Mouse (Mus musculus) stomach, postnatal 0 days (tissue): ENCODE data around the gene P2ry2. TPM values are rescaled to one million over a fixed set of nuclear protein-coding genes. Genes with fewer than 3 reads are reported as not detected.

Source experiments
- ATAC-seq: fragments of 200-750 bp; cut with Nextera tagmentation; 2 replicates; pipeline ENCODE4 v1.8.0; 2017; ENCODE audit not compliant: low FRiP score, low TSS enrichment
- DNase-seq: peaks from one replicate; pipeline ENCODE4 v3.0.0-alpha.2; 2016; ENCODE audit warnings: low spot score
- H3K27ac ChIP-seq: fragments of 300-500 bp; sonication (generic); replicated peaks from 2 replicates; pipeline ENCODE4 v1.5.1; 2014; ENCODE audit warnings: mild to moderate bottlenecking, control low read depth
- H3K27me3 ChIP-seq: fragments of 300-500 bp; sonication (generic); 2 replicates; pipeline ENCODE4 v1.6.1; 2014; ENCODE audit warnings: low read length; ENCODE audit not compliant: control insufficient read depth, insufficient read depth
- H3K36me3 ChIP-seq: fragments of 300-500 bp; sonication (generic); 2 replicates; pipeline ENCODE4 v1.6.1; 2014; ENCODE audit warnings: low read length, mixed read lengths; ENCODE audit not compliant: control insufficient read depth, insufficient read depth
- H3K4me1 ChIP-seq: fragments of 300-500 bp; sonication (generic); replicated peaks from 2 replicates; pipeline ENCODE4 v1.6.1; 2014; ENCODE audit warnings: antibody characterized with exemption; ENCODE audit not compliant: control insufficient read depth, insufficient read depth
- H3K4me2 ChIP-seq: fragments of 300-500 bp; sonication (generic); replicated peaks from 2 replicates; pipeline ENCODE4 v1.6.1; 2014; ENCODE audit warnings: low read depth, mild to moderate bottlenecking, control low read depth, moderate library complexity
- H3K4me3 ChIP-seq: fragments of 300-500 bp; sonication (generic); 2 replicates; pipeline ENCODE4 v1.5.1; 2014; ENCODE audit warnings: low read depth, low read length, control low read depth
- H3K9ac ChIP-seq: fragments of 300-500 bp; sonication (generic); 2 replicates; pipeline ENCODE4 v1.6.1; 2014; ENCODE audit warnings: mild to moderate bottlenecking, low read length, control low read depth, mixed read lengths
- H3K9me3 ChIP-seq: fragments of 300-500 bp; sonication (generic); 2 replicates; pipeline ENCODE4 v1.6.1; 2016; ENCODE audit warnings: low read length; ENCODE audit not compliant: control insufficient read depth
- CTCF ChIP-seq: IDR thresholded peaks from 2 replicates; pipeline ENCODE4 v1.5.1; 2016; ENCODE audit warnings: antibody characterized with exemption, low read depth, mild to moderate bottlenecking, moderate library complexity
- EP300 ChIP-seq: optimal IDR thresholded peaks from 2 replicates; pipeline ENCODE3; 2016; ENCODE audit warnings: antibody characterized with exemption
- WGBS: fragments of 180-500 bp; shearing (Covaris S2); extraction: QIAGEN DNeasy Blood & Tissue Kit; methylation state at CpG from one replicate; pipeline ENCODE4 v1.1.7; 2014; 5-methylcytosine and 5-hydroxymethylcytosine counted together
- polyA plus RNA-seq: library from polyadenylated mRNA; unstranded; fragments of >200 nt; fragmentation: Nextera tagmentation; extraction: Ambion mirVana; gene quantifications from 2 replicates; pipeline ENCODE4 v1.2.1, GENCODE M21; 2015

Gene P2ry2
- polyA plus RNA-seq, 1 experiment from 2014 or later = 5.7 TPM

DNA sequence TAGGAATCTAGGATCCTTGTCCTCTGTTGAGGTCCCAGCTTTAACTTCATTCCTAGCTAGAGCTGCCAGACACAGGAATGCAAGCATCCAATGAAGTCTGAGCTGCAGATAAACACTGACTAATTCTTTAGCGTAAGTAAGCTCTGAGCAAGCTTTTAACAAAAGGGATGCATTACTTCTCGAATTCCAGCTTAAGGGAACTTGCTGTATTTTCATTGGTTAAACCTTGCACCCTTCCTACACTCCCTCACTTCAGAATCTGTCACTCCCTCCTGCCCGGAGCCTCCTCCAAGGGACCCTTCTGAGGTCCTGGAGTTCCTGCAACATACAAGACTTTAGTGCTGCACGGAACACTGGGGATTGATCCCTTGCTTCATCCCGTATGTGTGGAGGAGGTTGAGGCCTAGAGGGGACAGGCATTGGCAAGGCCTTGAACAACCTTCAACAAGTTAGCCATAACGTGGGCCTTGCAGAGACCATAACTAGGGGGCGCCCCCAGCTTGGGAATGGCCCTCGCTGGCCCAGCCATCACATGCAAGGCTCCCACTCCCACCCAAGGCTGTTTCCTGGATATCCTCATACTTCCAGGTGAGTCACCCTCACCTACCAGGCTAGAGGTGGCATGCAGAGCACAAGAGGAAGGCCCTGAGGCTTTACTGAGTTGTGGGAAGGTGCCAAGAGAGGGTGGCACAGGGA lies 31.3 kb upstream of the P2ry2 start:
- H3K4me2 ChIP-seq = no peak overlapping the region
- no peaks in the 10 kb centered on the region for H3K9me3 ChIP-seq
- H3K36me3 ChIP-seq = no peaks in the 10 kb centered on the region
- no peak overlapping the region for H3K9ac ChIP-seq
- H3K4me1 ChIP-seq = peaks cover 15% of the 10 kb centered on the region
- ATAC-seq = peak; percentile 20; the same call in 1 of the 2 replicates
- TF ChIP-seq EP300 = no peak
- TF ChIP-seq CTCF = no peak
- H3K27ac ChIP-seq = peak overlapping the region; percentile 40
- no peak for DNase-seq
- H3K4me3 ChIP-seq = no peak overlapping the region
- 38% methylated on average over 8 of the region's 8 CpGs for WGBS
- H3K27me3 ChIP-seq = no peaks in the 10 kb centered on the region

DNA sequence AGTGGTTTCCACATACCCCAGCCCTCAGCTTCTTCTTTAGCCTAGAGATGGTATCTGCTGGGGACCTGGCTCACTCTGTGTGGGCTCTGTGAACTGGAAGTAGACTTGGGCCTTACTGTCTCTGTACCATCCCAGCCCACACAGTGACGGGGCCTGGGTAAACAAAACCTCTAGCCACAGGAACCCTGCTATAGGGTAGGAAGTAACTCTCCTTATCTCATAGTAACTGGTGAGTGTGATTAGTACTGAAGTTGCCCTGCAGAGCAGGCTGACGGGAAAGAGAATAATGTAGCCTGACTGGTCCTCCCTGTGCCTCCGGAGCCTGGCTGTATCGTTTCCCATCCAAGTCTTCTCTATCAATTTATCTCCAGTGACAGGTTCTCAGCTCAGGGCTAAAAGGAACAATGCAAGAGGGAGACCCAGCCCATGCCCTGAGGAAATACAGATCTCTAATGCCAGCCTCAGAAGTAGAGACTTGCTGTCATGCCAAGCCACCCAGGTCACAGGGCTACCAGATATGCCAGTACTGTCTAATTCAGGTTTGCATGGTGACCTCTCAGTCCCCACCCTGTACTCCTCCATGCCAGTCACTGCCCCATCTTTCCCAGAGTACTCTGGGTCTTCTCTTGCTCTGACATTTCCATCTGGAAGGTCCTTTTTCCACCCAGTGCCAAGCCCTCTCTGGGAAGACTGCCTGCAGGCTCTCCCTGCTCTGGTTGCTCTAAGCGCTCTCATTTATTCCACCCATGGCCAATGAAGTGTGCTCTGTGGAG lies 29.5 kb upstream of the P2ry2 start:
- H3K27ac ChIP-seq = peak overlapping the region; percentile 53
- ATAC-seq (peak; percentile 47), DNase-seq (no peak)
- H3K4me1 ChIP-seq = peaks cover 15% of the 10 kb centered on the region
- no peaks in the 10 kb centered on the region for H3K36me3 ChIP-seq
- no peak overlapping the region for H3K4me2 ChIP-seq
- no peak overlapping the region for H3K4me3 ChIP-seq
- 25% methylated on average over 5 of the region's 5 CpGs for WGBS
- no peak for TF ChIP-seq CTCF
- H3K27me3 ChIP-seq = no peaks in the 10 kb centered on the region
- H3K9ac ChIP-seq = no peak overlapping the region
- H3K9me3 ChIP-seq = no peaks in the 10 kb centered on the region

DNA sequence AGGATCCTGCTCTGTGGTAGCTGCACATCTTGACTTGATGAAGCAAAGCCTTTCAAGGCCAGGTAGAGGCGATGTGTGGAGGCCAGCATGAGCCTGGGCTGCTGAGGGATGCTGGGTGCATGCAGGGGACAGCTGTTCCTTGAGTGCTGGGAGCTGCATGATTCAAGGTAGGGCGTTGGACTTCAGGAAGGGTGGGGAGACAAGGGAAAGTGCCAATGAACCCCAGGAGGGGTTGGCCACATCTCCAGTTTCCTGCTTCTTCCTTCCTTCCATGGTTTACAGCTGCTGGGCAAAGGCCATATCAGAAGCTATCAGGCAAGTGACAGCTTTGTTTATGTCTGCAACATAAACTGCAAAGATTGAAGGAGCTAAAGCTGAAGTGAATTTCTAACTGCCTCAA lies 28.9 kb upstream of the P2ry2 start:
- DNase-seq (no peak), ATAC-seq (peak; percentile 65; the same call in 1 of the 2 replicates)
- no peak overlapping the region for H3K4me2 ChIP-seq
- no peaks in the 10 kb centered on the region for H3K9me3 ChIP-seq
- WGBS = 40% methylated on average over 2 of the region's 2 CpGs
- no peak overlapping the region for H3K4me3 ChIP-seq
- TF ChIP-seq CTCF = no peak
- no peak for TF ChIP-seq EP300
- peak overlapping the region; percentile 8 for H3K27ac ChIP-seq
- no peaks in the 10 kb centered on the region for H3K27me3 ChIP-seq
- peaks cover 15% of the 10 kb centered on the region for H3K4me1 ChIP-seq
- H3K9ac ChIP-seq = no peak overlapping the region
- H3K36me3 ChIP-seq = no peaks in the 10 kb centered on the region

DNA sequence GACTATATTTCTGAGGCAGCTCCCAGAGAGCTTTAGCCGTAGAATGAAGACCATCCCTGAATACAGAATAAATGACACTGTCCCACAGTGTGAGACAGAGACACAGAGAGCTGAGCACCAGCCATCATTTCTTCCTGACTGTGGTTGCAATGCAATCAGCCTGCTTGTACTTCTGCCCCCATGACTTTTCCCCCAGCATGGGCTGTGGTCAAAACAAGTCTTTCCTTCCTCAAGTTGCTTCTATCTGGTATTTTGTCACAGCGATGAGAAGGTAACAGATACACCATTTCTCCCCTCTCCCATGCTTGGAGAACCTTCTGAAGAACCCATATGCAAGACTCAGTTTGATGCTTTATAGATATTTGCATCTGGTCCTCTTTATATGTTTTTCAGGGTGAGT lies 20.7 kb upstream of the P2ry2 start:
- Histone ChIP-seq H3K4me2 (no peak overlapping the region), H3K36me3 (no peaks in the 10 kb centered on the region), H3K27ac (no peak overlapping the region), H3K27me3 (no peaks in the 10 kb centered on the region), H3K9me3 (no peaks in the 10 kb centered on the region), H3K9ac (no peak overlapping the region), H3K4me1 (no peaks in the 10 kb centered on the region; the same call in 1 of the 2 replicates), H3K4me3 (no peak overlapping the region)
- 89% methylated on average over 2 of the region's 2 CpGs for WGBS
- DNase-seq (no peak), ATAC-seq (no peak)
- TF ChIP-seq CTCF = no peak
- no peak for TF ChIP-seq EP300

DNA sequence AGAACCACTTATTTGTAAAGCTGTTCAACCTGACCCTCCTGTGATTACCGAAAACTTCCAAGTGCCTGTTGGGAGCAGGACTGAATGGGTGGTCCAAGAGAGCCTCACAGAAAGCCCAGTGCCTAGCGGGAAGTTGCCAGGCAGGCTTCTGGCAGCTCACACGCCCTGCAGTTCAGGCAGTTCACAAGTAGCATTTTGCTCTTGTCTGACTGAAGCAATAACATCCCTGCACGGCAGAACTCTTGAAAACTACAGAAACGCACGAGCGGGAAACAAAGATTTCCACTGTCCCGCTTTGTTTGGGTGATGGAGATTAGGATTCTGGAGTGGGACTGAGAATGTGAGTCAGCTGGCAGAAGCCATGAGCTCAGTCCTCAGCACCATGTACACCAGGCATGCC lies 18.6 kb upstream of the P2ry2 start:
- Histone ChIP-seq H3K9me3 (no peaks in the 10 kb centered on the region), H3K36me3 (no peaks in the 10 kb centered on the region), H3K4me3 (no peak overlapping the region), H3K27me3 (no peaks in the 10 kb centered on the region), H3K4me2 (no peak overlapping the region), H3K27ac (peak overlapping the region; percentile 40; the same call in 1 of the 2 replicates), H3K4me1 (no peaks in the 10 kb centered on the region; the same call in 1 of the 2 replicates), H3K9ac (no peak overlapping the region)
- DNase-seq = no peak
- TF ChIP-seq CTCF = no peak
- TF ChIP-seq EP300 = no peak
- WGBS = 22% methylated on average over 8 of the region's 8 CpGs
- ATAC-seq = no peak

DNA sequence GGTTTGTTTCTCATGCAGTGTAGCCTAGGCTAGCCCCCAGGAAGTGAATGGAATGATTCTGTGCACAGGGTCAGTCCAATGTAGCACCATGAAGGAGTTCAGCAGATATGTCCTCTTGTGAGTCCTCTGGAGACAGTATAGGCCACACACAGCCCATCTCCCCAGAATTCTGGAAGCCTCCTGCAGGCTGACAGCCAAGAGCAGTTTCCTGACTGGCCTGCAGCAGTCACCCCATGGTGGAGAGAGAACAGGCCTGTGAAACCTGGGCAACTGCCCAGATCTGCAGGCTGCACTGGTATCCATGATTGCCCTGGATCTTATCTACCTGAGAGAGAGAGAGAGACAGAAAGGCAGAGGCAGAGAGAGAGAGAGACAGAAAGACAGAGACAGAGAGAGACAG lies 18.1 kb upstream of the P2ry2 start:
- ATAC-seq = no peak; the same call in 1 of the 2 replicates
- DNase-seq = no peak
- no peak overlapping the region for H3K4me2 ChIP-seq

More for the DNA sequence above, 18.1 kb upstream of the P2ry2 start:
- Histone ChIP-seq H3K9ac (no peak overlapping the region), H3K4me1 (no peaks in the 10 kb centered on the region; the same call in 1 of the 2 replicates), H3K27ac (peak overlapping the region; percentile 40; the same call in 1 of the 2 replicates), H3K27me3 (no peaks in the 10 kb centered on the region), H3K4me3 (no peak overlapping the region), H3K9me3 (no peaks in the 10 kb centered on the region), H3K36me3 (no peaks in the 10 kb centered on the region)
- no peak for TF ChIP-seq EP300
- TF ChIP-seq CTCF = no peak
